Mouse (Mus musculus) forebrain, embryonic 11.5 days (tissue): Measurements from ENCODE around the gene Bcat1. TPM values are rescaled to one million over a fixed set of nuclear protein-coding genes. Genes with fewer than 3 reads are reported as not detected.

Experiments
- ATAC-seq: fragments of 200-750 bp; cut with Nextera tagmentation; replicated peaks from 2 replicates; pipeline ENCODE4 v1.8.0; 2017; ENCODE audit warnings: moderate TSS enrichment; ENCODE audit not compliant: low FRiP score
- DNase-seq: peaks from one replicate; pipeline ENCODE4 v3.0.0-alpha.2; 2017; ENCODE audit warnings: low spot score
- H3K27ac ChIP-seq: fragments of 300-500 bp; sonication (generic); 2 replicates; pipeline ENCODE4 v1.5.1; 2014; ENCODE audit warnings: low read depth, low read length
- H3K27me3 ChIP-seq: fragments of 300-500 bp; sonication (generic); 2 replicates; pipeline ENCODE4 v1.6.1; 2014; ENCODE audit warnings: mild to moderate bottlenecking, low read length, mixed read lengths; ENCODE audit not compliant: control insufficient read depth, insufficient read depth
- H3K36me3 ChIP-seq: fragments of 300-500 bp; sonication (generic); 2 replicates; pipeline ENCODE4 v1.6.1; 2014; ENCODE audit warnings: mild to moderate bottlenecking, low read length, moderate library complexity, mixed read lengths; ENCODE audit not compliant: control insufficient read depth, insufficient read depth
- H3K4me1 ChIP-seq: fragments of 300-500 bp; sonication (generic); replicated peaks from 2 replicates; pipeline ENCODE4 v1.6.1; 2014; ENCODE audit warnings: low read length, mixed read lengths; ENCODE audit not compliant: control insufficient read depth, insufficient read depth
- H3K4me2 ChIP-seq: fragments of 300-500 bp; sonication (generic); 2 replicates; pipeline ENCODE4 v1.6.1; 2014; ENCODE audit warnings: low read depth, mild to moderate bottlenecking, low read length, moderate library complexity, mixed read lengths; ENCODE audit not compliant: severe bottlenecking
- H3K4me3 ChIP-seq: fragments of 300-500 bp; sonication (generic); 2 replicates; pipeline ENCODE4 v1.5.1; 2014; ENCODE audit warnings: low read depth, low read length
- H3K9ac ChIP-seq: fragments of 300-500 bp; sonication (generic); 2 replicates; pipeline ENCODE4 v1.6.1; 2014; ENCODE audit warnings: low read length
- H3K9me3 ChIP-seq: fragments of 300-500 bp; sonication (generic); 2 replicates; pipeline ENCODE4 v1.6.1; 2016; ENCODE audit warnings: low read length, mixed read lengths; ENCODE audit not compliant: control insufficient read depth
- WGBS: fragments of 180-500 bp; shearing (Covaris S2); extraction: QIAGEN DNeasy Blood & Tissue Kit; methylation state at CpG from one replicate; pipeline ENCODE4 v1.1.7; 2014; 5-methylcytosine and 5-hydroxymethylcytosine counted together
- polyA plus RNA-seq: library from polyadenylated mRNA; unstranded; fragments of >200 nt; fragmentation: Nextera tagmentation; extraction: Ambion mirVana; gene quantifications from 2 replicates; pipeline ENCODE4 v1.2.1, GENCODE M21; 2014

The Bcat1 gene
- polyA plus RNA-seq, 1 experiment from 2014 or later, result 110 TPM

DNA sequence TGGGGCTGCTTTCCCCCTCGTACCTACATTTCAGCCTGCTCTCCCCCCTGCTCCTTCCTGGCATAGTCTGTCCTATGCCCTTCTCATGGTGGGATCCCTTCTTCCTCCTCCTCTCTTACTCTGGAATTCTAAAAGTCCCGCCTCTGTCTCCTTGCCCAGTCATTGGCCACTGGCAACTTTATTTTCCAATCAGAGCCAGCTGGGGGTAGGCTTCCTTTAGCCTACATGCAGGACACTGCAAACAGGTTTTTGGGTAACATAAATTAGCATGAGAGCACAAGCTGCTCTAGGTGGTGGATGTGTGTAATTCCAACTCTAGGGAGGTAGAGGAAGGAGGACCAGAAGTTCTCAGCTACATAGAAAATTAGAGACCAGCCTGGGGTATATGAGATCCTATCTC, 44.1 kb upstream of the Bcat1 start:
- 71% methylated on average over 2 of the region's 2 CpGs for WGBS
- no peaks in the 10 kb centered on the region for H3K36me3 ChIP-seq

DNA sequence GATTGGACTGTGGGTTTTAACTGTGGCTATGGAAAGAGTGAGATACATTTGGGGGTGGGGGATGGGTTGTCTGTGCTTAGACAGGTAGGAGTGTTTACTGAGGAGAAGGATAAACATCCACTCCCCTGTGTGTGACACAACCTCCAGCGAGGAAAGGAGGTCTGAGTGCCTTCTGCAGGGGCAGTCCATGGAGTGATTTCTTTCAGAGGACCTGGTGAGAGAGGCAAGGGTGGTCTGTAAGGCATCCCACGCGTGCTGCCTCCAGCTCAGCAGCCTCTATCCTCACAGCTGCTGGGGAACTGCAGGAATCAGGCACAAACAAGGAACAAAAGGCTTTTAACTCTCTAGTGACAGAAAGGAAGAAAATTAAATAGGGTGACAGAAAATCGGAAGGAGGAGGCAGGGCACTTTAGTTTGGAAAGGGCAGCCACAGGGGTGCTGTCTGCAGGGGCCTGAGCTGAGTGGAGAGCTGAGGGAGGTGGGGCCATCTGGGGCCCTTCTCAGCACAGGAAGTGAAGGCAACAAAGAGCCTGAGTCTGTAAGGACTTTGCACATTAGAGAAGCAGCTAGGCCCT, 40.2 kb upstream of the Bcat1 start:
- Histone ChIP-seq H3K36me3 (no peaks in the 10 kb centered on the region), H3K27me3 (no peaks in the 10 kb centered on the region), H3K27ac (peak overlapping the region; percentile 70), H3K4me3 (no peak overlapping the region), H3K9ac (peak overlapping the region; percentile 48; the same call in 1 of the 2 replicates), H3K9me3 (no peaks in the 10 kb centered on the region), H3K4me1 (peaks cover 7% of the 10 kb centered on the region; the same call in 1 of the 2 replicates), H3K4me2 (0 out of 2 replicates have a peak overlapping the region, but pooled peaks have one; percentile 6)
- DNase-seq (peak; percentile 64), ATAC-seq (peak; percentile 91)
- WGBS, result 7% methylated on average over 4 of the region's 4 CpGs

More for the DNA sequence above, 44.1 kb upstream of the Bcat1 start:
- Histone ChIP-seq H3K4me1 (peaks cover 7% of the 10 kb centered on the region; the same call in 1 of the 2 replicates), H3K27ac (no peak overlapping the region), H3K9me3 (no peaks in the 10 kb centered on the region), H3K4me2 (no peak overlapping the region), H3K9ac (no peak overlapping the region), H3K4me3 (no peak overlapping the region), H3K27me3 (no peaks in the 10 kb centered on the region)
- DNase-seq (no peak), ATAC-seq (no peak)

DNA sequence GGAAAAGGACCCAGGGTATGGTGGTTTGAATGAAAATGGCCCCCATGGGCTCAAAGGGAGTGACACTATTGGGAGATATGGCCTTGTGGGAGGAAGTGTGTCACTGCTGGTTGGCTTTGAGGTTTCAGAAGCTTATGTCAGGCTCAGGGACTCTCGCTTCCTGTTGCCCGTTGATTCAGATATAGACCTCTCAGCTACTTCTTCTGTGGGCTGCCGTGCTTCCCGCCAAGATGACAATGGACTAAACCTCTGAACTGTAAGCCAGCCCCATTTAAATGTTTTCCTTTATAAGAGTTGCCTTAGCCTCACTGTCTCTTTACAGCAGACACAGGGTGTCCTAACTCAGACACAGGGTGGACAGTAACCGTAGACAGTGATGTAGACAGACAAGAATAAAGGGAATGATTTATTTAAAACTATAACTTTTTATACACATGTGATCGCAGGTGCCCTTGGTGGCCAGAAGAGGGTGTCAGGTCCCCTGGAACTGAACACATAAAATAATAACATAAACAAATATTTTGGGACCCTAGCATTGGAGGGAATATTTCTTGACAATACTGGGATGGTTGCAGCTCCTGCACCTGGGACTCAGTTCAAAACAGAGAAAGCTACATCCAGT, 39.6 kb upstream of the Bcat1 start, which contains the start of gene Lrmp:
TSS of gene Lrmp (plus strand) at position 178 of the 622 bp plus-strand sequence.
- 0 out of 2 replicates have a peak within 1 kb of the TSS, but pooled peaks have one; percentile 6 for H3K4me2 ChIP-seq
- H3K9me3 ChIP-seq, result no peaks in the 10 kb centered on the region
- no peak within 1 kb of the TSS for H3K4me3 ChIP-seq
- H3K27me3 ChIP-seq, result no peaks in the 10 kb centered on the region
- DNase-seq, result no peak
- peak within 1 kb of the TSS; percentile 48; the same call in 1 of the 2 replicates for H3K9ac ChIP-seq
- 70% methylated on average over 6 of the region's 6 CpGs for WGBS
- peaks cover 7% of the 10 kb centered on the region; the same call in 1 of the 2 replicates for H3K4me1 ChIP-seq
- no peak for ATAC-seq
- peak within 1 kb of the TSS; percentile 70 for H3K27ac ChIP-seq
- no peaks in the 10 kb centered on the region for H3K36me3 ChIP-seq

DNA sequence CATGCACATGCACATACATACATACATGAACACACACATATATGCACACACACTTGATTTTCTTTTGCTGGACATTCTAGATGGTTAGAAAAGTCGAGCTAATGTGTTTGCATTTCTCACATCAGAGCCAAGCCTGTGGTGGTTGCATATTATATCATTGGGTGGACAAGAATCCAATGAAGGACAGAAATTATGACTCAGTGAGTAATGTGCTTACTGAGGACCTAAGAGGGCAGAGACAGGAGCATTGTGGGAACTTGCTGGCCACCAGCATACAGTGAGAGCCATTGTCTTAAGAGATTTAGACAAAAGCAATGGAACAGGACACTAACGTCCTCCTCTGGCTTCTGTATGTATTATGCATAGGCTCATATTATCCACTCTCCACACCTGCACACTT, 38.6 kb upstream of the Bcat1 start:
- 81% methylated on average over 2 of the region's 2 CpGs for WGBS
- no peak for DNase-seq
- H3K4me1 ChIP-seq, result peaks cover 7% of the 10 kb centered on the region; the same call in 1 of the 2 replicates

DNA sequence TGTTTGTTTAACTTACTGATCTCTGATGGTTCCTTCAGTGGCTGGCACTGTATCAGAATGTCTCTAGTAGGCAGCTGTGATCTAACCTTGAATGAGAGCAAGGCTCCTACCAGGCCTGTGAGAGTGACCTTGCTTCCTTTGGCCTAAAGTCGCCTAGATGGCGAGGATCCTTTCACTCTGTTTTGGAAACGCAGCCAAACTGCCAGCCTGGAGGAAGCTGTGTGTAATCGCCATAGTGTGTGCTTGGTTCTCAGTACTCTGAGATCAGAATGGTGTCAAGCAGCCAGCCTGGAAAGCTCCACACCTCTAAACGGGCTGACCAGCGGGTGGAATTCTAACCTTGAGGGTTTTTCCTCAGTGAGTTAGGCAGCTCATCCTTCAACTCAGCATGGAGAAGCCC, 36.9 kb upstream of the Bcat1 start:
- Histone ChIP-seq H3K9me3 (no peaks in the 10 kb centered on the region), H3K4me3 (no peak overlapping the region), H3K4me2 (no peak overlapping the region), H3K4me1 (peaks cover 7% of the 10 kb centered on the region; the same call in 1 of the 2 replicates), H3K27ac (no peak overlapping the region), H3K36me3 (no peaks in the 10 kb centered on the region), H3K27me3 (no peaks in the 10 kb centered on the region), H3K9ac (no peak overlapping the region)
- ATAC-seq (no peak), DNase-seq (no peak)
- WGBS, result 76% methylated on average over 6 of the region's 6 CpGs

More for the DNA sequence above, 38.6 kb upstream of the Bcat1 start:
- Histone ChIP-seq H3K9me3 (no peaks in the 10 kb centered on the region), H3K27ac (no peak overlapping the region), H3K36me3 (no peaks in the 10 kb centered on the region), H3K4me2 (no peak overlapping the region), H3K27me3 (no peaks in the 10 kb centered on the region), H3K9ac (no peak overlapping the region), H3K4me3 (no peak overlapping the region)
- ATAC-seq, result no peak

DNA sequence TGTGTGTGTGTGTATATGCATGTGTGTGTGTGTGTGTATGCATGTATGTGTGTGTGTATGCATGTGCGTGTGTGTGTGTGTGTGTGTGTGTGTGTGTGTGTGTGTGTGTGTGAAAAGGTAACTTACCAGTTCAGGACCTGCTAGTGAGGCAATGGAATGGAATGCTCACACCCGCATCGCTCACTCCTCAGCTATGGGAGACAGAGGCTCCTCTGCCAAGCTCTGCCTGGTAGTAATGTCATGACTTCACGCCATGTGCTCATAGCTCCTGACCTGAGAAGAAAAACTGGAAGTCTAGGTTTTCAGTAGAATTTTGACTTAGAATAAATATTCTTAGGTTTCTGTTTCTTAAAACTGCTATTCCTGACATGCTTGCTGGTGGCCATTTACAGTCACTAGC, 34.8 kb upstream of the Bcat1 start:
- 96% methylated on average over 4 of the region's 4 CpGs for WGBS
- no peak for ATAC-seq
- no peaks in the 10 kb centered on the region for H3K36me3 ChIP-seq
- H3K27ac ChIP-seq, result no peak overlapping the region
- no peak overlapping the region for H3K4me3 ChIP-seq
- H3K4me2 ChIP-seq, result no peak overlapping the region
- DNase-seq, result no peak
- no peaks in the 10 kb centered on the region for H3K4me1 ChIP-seq
- H3K9ac ChIP-seq, result no peak overlapping the region
- H3K9me3 ChIP-seq, result no peaks in the 10 kb centered on the region
- no peaks in the 10 kb centered on the region for H3K27me3 ChIP-seq

DNA sequence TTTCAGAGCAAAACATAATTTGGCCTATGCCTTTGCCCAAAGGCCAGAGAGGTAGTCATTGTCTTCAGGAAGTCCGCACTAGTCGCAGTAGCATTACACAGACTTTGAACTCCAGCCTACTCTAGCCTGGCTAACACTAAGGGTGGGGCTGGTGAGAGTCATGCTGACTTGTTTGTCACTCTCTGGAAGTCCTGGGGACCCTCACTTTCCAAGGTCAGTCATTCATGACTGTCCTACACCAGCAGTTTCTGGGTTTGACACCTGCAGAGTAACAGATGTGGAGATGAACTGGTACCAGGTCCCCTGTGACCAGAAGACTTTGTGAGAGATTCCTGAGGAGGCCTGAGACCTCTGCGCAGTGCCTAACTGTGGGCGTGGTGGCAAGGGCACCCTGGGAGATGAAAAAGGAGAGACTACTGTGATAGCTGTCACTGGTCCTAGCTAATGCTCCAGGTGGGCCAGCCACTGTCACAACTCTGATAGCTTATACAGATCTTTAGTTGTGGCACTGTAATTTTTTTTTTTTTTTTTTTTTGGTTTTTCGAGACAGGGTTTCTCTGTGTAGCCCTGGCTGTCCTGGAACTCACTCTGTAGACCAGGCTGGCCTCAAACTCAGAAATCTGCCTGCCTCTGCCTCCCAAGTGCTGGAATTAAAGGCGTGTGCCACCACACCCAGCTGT, 30.3 kb upstream of the Bcat1 start:
- H3K36me3 ChIP-seq, result no peaks in the 10 kb centered on the region
- no peak overlapping the region for H3K4me3 ChIP-seq
- WGBS, result 93% methylated on average over 5 of the region's 6 CpGs
- no peaks in the 10 kb centered on the region for H3K27me3 ChIP-seq
- no peak overlapping the region for H3K9ac ChIP-seq
- H3K4me1 ChIP-seq, result no peaks in the 10 kb centered on the region
- no peak overlapping the region for H3K27ac ChIP-seq
- ATAC-seq, result no peak
- no peaks in the 10 kb centered on the region for H3K9me3 ChIP-seq
- H3K4me2 ChIP-seq, result no peak overlapping the region
- DNase-seq, result no peak

DNA sequence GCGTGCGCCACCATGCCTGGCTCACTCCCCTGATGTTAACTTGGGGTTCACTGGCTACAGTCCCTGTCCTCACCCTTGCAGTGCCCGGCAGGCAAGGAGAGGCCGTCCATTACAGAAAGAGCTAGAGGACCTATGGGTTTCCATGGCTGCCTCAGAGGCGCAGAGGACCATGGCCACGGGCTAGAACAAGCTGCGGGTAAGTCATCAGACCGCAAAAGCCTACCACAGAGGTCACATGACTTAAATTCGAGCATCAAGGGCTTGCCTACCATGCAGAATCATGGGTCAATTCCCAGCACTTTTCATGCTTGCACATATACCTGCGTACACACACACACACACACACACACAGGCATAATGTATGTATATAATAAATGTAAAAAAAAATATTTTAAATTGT, 29.5 kb upstream of the Bcat1 start:
- Histone ChIP-seq H3K4me3 (no peak overlapping the region), H3K9ac (no peak overlapping the region), H3K27ac (no peak overlapping the region), H3K4me2 (no peak overlapping the region), H3K4me1 (no peaks in the 10 kb centered on the region), H3K36me3 (no peaks in the 10 kb centered on the region), H3K27me3 (no peaks in the 10 kb centered on the region), H3K9me3 (no peaks in the 10 kb centered on the region)
- DNase-seq (no peak), ATAC-seq (no peak)
- 94% methylated on average over 10 of the region's 10 CpGs for WGBS
